Mouse (Mus musculus) spleen, adult 18-20 months (tissue): ENCODE data around the gene Cldn34b3.
"Not testable (repeated sequence)": the region's sequence is repeated elsewhere in the genome, so short reads cannot be mapped to it uniquely, and the experiment has no call there.

ENCODE experiments used
- DNase-seq, 2 experiments: peaks; one replicate each; pipeline ENCODE4 v3.0.0; 2022; ENCODE audit warnings: mixed read lengths in 2 of 2

Gene Cldn34b3

GRCm38 (mm10) chrX:76264004-76264403 lies at the start of gene Cldn34b3:
Gene Cldn34b3, plus strand, starts transcription at chrX:76264304.
- DNase-seq: not testable (repeated sequence)
